Mouse (Mus musculus) retina, embryonic 14.5 days (tissue): ENCODE results near the gene Alkbh7.

ENCODE experiments used
- DNase-seq: peaks from one replicate; pipeline ENCODE4 v3.0.0-alpha.2; 2015; ENCODE audit warnings: low spot score

The Alkbh7 gene

DNA sequence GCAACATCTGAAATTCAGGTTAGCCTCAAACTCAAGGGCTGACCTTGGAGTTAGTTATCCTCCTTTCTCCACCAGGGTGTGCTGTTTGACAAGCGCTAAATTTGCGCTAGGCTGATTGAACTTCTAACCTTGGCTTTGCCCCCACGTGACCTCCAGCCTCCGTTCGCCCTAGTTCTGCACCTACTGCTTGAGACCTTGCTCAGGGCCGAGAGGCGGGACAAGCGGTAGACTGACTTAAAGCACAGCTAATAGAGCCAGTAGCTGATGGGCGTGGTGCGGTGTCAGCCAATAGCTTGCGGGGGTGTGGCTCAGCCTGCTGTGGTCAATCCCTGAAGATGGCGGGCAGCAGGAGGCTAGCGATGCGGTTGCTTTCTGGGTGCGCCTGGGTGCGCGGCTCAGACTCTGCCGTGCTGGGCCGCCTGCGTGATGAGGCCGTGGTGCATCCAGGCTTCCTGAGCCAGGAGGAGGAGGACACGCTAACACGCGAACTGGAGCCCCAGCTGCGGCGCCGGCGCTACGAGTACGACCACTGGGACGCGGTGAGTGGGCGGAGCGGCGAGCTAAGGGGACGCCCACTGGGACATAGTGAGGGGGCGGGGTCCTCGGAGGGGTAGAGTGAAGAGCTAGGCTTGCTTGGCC is at the start of gene Alkbh7:
Gene Alkbh7, plus strand, starts transcription at position 311 of the 639 bp plus-strand sequence.
- peak; percentile 98 for DNase-seq

DNA sequence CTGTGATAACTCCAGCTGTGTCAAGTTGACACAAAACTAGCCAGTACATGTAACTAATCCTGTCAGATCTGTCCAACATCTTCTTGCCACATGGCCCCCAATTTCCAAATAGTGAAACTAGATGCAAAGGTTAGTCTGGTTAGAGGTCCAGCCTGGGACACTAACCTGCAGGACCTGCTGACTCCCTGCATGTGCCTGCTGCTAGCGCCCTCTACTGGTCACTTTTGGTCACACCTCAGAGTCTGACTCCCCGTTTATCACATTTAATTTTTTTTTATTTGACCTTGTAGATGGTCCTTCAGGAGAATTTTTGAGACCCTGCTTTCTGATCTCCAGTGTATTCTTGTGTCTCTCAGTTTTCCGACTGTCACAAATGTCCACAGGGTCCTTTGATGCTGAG is 46.2 kb upstream of the Alkbh7 start:
- DNase-seq = peak; percentile 69

DNA sequence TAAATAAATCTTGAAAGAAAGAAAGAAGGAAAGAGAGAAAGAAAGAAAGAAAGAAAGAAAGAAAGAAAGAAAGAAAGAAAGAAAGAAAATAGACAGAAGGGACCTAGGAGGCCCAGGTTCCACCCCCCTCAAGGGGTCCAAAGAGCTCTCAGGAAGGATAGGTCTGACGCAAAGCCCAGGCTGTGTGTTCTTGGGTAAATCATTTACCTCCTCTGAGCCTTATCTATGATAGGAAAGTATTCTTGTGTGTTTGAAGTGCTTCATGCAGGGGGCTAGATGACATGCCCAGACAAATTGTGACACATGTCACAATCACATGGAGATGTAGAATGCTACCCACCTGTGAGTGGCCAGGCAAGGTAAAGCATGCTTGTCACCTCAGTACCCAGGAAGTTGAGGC is 44.5 kb upstream of the Alkbh7 start:
- no peak for DNase-seq

DNA sequence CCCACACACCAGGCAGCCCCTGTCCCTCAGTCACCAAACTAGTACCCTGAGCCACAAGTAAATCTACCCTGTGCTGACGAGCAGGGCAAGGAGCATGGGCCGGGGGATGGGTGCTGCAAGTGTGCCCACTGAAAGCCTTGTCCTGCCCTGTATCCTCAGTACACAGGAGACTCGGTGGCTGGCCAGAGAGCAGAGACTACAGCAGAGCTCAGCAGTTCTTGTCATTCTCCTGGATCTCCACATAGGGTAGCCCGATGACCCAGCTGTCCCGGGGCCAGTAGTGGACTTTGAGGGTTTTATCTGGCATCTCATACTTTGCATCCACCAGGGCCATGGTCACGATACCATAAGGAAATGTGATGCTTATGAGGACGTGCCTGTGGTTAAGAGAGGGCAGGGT is 42.3 kb upstream of the Alkbh7 start:
- DNase-seq = no peak

DNA sequence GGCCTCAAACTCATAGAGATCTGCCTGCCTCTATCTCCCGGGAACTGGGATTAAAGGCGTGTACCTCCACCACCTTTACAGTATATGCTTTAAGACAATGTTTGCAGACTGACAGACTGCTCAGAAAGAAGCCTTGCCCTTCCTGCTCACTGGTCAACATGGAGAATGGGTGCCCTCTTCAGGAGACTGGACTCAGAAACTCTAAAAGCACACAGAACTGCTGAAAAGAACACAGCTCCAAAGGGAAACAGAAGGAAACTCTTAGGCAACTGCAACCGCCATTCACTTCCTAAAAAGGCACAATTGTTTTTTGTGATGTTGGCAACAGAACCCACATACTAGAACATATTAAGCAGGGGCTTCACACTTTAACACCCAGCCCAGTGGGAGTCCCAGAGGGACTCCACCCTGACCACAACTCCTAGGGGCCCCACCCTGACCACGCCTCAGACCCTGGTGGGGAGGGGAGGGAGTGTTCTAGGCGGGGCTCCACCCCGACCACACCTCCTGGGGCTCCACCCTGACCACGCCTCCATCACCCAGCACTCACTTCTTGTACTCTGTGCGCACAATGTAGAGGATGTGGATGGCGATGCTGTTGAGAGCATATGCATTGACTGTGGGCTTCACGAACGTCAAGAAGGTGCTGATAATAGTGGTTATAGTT is 39.2 kb upstream of the Alkbh7 start:
- DNase-seq = no peak

DNA sequence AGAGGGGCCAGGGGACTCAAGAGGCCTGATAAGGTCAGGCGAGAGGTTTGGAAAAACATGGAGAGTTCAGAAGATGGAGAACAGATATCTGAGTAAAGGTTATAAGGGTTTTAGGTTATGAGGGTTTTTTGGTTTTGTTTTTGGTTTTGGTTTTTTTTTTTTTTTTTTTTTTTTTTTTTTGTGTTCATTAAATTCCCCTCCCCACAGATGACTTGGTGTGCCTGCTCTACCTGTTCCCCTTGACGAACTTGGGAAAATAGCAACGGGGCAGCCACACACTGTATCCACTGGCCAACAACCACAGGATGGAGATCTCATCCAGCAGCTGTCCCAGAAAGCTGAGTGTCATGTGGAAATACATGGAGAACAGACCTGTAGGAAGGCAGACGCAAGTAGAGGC is 38.5 kb upstream of the Alkbh7 start:
- DNase-seq = no peak

DNA sequence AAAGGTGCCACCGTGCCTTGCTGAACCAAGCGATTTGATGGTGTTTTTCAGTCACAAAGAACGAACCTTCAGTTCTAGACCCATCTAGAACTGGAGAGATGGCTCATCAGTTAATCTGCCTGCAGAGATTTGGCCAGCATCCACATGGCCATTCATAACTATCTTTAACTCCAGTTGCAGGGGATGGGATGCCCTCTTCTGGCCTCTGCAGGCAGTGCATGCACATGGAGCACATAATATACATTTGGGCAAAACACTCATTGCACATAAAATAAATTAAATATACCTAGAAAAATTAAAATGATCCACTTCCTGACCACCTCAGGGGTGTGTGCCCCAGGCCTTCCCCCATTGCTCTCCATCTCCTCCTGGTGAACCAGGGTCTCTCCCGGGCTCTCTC is 35.3 kb upstream of the Alkbh7 start:
- no peak for DNase-seq

DNA sequence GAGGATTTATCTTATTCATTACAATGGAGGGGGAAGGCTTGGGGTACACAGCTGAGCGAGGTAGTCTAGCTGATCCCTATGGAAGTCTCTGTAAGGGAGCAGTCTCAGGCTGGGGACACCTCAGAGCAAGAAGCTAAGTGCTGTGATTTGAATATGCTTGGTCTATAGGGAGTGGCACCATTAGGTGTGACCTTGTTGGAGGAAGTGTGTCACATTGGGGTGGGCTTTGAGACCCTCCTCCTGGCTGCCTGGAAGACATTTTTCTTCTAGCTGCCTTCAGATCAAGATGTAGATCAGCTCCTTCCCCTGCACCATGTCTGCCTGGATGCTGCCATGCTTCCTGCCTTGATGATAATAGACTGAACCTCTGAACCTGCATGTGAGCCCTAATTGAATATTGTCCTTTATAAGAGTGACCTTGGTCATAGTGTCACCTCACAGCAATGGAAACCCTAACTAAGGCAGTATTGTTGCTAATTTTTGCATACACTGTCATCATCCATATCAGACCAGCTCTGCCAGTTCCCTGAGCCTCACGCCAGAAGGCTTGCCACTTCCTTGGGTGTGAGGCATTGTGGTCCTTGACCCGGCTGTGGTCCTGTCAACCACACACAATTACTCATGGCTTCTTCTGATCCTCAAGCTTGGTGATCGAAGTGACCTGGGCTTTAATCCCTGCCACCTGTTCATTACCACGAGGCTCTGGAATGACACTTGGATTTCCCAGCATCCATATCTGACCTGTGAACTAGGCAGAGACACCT is 34.3 kb upstream of the Alkbh7 start:
- no peak for DNase-seq

DNA sequence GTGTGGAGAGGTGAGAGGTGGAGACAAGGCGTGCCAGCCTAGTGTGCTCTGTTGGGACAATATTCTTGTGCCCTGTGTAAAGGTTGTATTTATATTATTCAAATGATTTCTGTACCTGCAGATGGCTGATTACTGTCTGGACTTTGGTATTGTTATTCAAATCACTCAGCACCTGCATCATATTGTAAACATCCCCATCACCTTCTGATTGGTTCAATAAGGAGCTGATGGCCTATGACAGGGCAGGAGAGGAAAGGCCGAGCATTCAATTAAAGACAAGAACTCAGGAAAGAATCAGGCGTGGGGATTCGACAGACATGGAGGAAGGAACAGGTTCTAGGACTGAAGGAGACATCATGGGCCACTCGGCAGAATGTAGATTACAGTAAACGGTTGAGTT is 33.5 kb upstream of the Alkbh7 start:
- no peak for DNase-seq

DNA sequence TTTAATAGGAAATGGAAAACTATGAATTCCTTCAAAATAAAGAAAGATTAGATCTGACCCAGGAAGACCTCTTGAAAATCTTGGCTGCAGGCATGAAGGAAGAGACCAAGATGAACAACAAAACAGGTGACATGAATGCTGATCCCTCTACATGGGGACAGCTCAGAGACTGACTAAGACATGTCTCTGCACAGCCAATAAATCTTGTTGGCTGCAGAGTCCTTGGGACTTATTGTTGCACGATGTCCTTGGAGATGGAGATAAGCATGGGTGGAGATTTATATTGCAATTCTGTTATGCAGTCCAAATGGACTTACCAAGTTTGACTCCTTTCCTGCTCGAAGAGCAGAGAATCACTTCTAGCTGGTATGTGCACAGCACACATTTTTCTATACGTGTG is 27.8 kb upstream of the Alkbh7 start:
- DNase-seq = no peak

DNA sequence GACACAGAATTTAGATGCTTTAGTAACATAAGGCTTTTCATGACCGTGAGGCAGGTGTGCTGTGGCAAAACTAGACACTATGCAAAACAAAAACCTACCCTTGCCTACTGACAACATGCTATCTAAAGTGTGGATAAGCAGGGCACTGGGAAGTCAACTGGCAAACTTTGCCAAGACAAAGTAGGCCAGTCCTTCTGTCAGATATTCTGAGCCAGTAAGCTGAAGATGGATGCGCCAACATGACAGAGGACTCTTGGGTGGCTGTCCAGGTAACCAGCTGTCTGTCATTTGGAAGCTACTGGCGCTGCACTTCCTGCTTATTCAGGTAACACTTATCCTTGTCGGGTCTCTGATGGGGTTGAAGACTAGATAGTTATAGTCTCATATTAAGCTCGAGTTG is 27.1 kb upstream of the Alkbh7 start:
- no peak for DNase-seq

DNA sequence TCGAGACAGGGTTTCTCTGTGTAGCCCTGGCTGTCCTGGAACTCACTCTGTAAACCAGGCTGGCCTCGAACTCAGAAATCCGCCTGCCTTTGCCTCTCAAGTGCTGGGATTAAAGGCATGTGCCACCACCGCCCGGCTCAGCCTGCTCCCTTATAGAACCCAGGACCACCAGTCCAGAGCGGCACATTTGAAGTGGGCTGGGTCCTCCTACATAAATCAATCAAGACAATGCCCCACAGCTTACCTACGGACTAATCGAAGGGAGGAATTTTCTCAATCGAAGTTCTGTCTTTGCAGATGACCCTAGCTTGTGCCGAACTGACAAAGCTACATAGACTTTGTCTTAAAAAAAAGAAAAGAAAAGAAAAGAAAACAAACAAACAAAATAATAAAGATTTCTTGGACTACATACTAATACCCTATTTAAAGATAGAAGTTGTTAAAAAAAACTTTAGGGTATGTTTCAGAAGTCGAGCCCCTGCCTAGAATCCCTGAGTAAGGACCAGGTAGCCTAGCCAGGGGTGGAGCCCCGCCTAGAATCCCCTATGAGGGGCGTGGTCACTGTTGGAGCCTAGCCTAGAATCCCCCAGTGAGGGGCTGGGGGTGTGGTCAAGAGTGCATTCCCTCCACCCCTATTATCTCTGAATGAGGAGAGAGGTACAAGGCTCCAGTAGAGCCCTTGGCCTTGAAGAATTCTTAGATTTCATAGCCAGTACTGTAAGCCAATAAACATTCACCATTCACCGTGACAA is 23.0 kb upstream of the Alkbh7 start:
- no peak for DNase-seq

DNA sequence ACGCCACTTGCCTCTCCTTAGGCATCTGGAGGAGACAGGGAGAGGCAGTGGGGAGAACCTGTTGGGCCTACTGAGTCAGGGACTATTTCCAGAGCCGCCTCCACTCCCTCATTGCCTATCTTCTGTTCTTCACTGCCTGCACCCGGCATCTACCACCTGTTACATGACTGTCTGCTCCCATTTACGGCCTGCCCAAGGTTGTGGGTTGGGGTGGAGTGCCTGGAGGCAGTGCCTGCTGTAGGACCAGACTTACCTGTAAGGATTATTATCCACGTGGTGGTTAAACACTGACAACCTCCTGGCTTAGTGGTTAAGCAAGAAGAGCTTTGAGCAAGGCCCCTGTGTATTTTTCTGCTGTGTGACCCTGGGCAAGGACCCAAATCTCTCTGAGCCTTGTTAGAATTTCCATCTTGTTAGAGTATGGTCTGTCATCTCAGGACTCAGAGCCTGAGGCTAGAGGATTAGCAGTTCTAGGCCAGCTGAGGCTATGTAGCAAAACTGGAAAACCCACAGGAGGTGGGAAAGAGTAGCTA is 22.4 kb upstream of the Alkbh7 start:
- no peak for DNase-seq

DNA sequence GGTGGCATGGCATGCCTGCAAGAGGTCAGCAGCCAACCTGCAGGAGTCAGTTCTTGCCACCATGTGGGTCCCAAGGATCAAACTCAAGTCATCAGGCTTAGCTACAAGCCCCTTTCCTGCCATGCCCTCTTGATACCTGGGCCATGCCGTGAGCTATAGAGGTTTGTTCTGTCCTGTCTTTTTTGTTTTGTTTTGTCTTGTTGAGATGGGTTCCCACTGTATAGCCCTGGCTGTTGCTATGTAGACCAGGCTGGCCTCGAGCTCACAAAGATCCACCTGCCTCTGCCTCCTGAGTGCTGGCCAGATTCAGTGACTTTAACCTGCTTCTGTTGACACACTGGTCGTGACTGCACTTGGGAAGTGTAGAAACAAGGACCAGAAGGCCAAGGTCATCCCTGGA is 21.7 kb upstream of the Alkbh7 start:
- DNase-seq = no peak

DNA sequence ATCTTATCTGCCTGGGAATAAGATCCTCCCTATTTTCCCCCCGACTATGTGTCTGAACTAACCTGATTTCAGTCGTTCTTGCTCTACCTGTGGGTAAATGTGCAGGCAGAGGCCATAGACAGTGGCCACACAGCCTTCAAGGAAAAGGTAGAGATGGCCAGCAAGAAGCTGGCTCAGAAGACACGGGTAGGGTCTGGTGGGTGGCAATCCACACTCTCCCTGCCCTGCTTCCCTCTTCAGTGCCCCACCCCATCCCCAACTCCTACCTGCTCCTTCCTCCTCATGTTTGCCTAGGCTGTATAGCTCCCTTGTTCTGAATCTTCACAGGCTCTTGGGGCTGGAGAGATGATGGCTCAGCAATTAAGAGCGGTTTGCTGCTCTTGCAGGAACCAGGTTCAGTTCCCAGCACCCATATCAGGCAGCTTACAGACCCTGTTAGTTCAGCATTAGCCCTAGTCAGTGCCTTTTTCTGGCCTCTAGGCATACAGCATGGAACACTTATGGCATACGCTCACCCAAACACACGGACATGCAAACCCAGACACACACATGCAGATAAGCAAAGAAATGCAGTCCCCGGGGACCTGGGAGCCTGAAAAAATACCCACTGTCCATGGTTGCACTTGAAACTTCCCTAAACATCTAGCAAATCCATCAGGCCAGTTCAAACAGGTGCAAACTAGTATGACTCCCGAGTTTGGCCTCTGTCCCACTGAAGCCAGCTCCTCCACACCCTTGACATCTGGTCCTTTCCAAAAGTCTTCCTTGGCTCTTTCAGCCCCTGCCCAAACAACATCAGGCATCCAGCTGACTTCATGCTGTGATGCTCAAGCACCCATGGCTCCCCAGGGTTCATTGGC is 20.4 kb upstream of the Alkbh7 start:
- DNase-seq = no peak

DNA sequence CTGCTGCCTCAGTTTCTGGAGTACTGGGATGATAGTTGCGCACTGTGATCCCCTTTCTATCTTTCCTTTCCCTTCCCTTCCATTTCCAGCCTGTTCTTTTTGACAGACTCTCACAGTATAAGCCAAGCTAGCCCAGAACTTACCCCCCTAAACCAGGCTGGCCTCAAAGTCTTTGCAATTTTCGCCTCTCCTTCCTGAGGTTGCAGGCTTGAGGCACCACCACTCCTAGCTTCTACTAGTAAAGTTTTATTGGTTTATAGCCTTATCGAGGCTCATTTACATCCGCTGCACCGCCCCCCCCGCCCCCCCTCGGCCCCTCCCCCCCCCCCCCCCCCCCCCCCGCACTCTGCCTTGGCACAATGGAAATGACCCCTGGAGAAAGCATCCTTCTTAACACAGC is 17.6 kb upstream of the Alkbh7 start:
- DNase-seq = no peak

DNA sequence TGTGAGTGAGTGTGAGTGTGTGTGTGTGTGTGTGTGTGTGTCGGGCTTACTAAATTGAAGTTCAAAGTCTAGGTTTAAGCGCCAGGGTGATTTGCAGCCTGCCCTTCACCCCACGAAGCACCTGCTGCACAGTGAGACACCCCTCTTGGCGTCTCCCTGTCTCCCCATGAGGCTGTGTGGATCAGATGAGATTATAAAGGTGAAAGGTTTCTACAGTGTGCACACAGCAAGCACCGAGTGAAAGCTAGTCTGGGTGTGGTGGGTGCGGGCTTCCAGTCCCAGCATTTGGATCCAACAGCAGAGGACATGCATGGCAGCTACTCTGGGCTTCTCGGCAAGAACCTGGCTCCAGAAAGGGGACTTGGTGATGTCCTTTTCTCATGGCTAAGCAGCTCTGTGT is 16.1 kb upstream of the Alkbh7 start:
- no peak for DNase-seq

DNA sequence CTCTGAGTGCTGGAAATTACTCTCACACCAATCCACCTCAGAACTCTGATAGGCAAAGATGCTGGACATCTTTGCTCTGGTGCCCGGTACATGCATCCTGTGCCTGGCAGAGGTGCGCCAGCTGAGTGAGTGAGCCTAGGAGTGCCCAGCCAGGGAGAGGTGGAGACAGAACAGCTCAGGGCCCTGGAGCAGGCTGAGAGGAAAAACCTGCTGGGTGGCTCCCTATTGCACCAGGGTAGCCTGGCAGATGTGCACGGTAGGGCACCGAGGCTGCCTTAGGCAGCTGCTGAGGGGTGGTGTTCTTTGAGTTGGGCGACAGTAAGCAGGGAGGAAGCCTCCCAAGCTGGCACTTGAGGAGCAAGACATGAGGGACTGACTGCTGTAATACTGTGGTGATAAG is 15.1 kb upstream of the Alkbh7 start, which contains the start of gene Acer1:
Gene Acer1, minus strand, starts transcription at position 114 of the 400 bp plus-strand sequence.
- no peak for DNase-seq

DNA sequence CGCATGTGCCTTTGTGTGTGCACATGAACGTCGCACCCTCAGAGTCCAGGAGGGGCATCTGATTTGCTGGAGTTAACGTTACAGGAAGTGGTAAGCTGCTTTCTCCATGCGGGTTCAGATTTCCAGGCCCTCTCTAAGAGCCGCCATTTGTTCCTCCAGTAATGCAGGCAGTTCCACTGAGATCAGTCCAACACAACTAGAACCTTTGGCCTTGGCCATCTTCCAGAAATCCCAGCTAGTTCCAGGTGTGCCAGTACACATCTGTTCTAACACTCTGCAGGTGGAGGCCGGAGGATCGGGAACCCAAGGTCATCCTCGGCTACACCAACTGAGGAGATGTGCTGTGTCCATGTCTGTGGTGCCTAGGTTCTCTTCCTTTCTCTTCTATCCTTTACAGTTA is 12.3 kb upstream of the Alkbh7 start:
- no peak for DNase-seq

DNA sequence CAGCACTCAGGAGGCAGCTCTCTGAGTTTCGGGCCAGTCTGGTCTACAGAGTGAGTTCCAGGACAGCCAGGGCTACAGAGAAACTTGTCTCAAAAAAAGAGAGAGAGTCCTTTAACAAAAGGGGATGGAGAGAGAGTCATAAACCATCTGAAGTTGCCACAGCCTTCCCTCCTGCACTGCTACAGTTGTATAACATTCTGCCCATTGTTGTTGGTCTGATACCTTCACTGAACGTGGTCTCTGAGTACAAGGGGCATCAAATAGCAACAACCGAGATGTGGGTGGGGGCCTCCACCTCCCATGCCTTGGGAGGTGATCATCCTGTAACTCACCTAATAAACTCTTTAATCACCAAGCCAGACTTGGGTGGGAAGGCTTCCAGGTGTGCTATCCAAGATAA is 11.5 kb upstream of the Alkbh7 start:
- DNase-seq = no peak

DNA sequence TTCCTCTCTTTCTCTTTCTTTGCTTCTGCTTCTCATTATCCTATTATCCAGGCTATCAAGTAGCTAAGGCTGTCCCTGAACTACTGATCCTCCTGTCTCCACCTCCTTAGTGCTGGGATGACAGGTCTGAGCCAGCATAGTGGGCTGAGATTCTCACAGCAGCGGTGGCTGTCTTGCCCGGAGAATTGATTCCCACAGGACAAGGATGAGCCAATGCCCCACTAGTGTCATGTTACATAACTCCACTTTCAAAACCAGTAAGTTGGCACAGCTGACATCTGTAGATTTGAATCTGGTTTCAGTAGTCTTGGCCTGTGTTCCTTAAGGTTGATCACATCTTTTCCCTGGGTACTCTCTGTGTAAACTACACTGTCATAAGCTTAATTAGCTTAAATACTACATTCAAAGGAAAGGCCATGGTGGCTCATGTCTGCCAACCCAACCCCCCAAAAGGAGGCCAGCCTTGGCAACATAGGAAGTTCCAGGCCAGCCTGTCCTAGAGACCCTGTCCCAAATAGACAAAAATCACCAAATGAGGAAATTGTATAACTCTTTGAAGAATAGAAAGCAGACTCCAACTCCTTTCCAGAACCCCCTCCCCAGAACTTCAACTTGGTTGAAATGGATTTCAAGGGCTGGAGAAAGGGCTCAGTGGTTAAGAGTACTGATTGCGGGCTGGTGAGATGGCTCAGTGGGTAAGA is 10.9 kb upstream of the Alkbh7 start:
- no peak for DNase-seq
